Mouse (Mus musculus) embryonic facial prominence, embryonic 10.5 days (tissue): ENCODE data around the gene Abca6. TPM values are rescaled to one million over a fixed set of nuclear protein-coding genes. Genes with fewer than 3 reads are reported as not detected.

ENCODE experiments used
- DNase-seq: peaks from one replicate; pipeline ENCODE4 v3.0.0-alpha.2; 2017; ENCODE audit warnings: low spot score
- H3K27ac ChIP-seq: fragments of 300-500 bp; sonication (generic); replicated peaks from 2 replicates; pipeline ENCODE4 v1.5.1; 2016; ENCODE audit warnings: mild to moderate bottlenecking
- H3K27me3 ChIP-seq: fragments of 300-500 bp; sonication (generic); replicated peaks from 2 replicates; pipeline ENCODE4 v1.6.1; 2016; ENCODE audit warnings: low read depth, mild to moderate bottlenecking; ENCODE audit not compliant: poor library complexity, severe bottlenecking
- H3K36me3 ChIP-seq: fragments of 300-500 bp; sonication (generic); replicated peaks from 2 replicates; pipeline ENCODE4 v1.6.1; 2016; ENCODE audit warnings: mild to moderate bottlenecking, moderate library complexity
- H3K4me1 ChIP-seq: fragments of 300-500 bp; sonication (generic); 2 replicates; pipeline ENCODE4 v1.6.1; 2016
- H3K4me3 ChIP-seq: fragments of 300-500 bp; sonication (generic); 2 replicates; pipeline ENCODE4 v1.5.1; 2016; ENCODE audit warnings: mild to moderate bottlenecking, moderate library complexity
- H3K9me3 ChIP-seq: fragments of 300-500 bp; sonication (generic); 2 replicates; pipeline ENCODE4 v1.6.1; 2016; ENCODE audit warnings: mild to moderate bottlenecking
- WGBS: fragments of 180-500 bp; shearing (Covaris S2); methylation state at CpG from one replicate; pipeline ENCODE4 v1.1.7; 2016; 5-methylcytosine and 5-hydroxymethylcytosine counted together
- polyA plus RNA-seq: library from polyadenylated mRNA; unstranded; fragments of >200 nt; fragmentation: Nextera tagmentation; extraction: Ambion mirVana; gene quantifications from 2 replicates; pipeline ENCODE4 v1.2.1, GENCODE M21; 2016

Gene Abca6
- polyA plus RNA-seq, 1 experiment from 2014 or later = 0.41 TPM

DNA sequence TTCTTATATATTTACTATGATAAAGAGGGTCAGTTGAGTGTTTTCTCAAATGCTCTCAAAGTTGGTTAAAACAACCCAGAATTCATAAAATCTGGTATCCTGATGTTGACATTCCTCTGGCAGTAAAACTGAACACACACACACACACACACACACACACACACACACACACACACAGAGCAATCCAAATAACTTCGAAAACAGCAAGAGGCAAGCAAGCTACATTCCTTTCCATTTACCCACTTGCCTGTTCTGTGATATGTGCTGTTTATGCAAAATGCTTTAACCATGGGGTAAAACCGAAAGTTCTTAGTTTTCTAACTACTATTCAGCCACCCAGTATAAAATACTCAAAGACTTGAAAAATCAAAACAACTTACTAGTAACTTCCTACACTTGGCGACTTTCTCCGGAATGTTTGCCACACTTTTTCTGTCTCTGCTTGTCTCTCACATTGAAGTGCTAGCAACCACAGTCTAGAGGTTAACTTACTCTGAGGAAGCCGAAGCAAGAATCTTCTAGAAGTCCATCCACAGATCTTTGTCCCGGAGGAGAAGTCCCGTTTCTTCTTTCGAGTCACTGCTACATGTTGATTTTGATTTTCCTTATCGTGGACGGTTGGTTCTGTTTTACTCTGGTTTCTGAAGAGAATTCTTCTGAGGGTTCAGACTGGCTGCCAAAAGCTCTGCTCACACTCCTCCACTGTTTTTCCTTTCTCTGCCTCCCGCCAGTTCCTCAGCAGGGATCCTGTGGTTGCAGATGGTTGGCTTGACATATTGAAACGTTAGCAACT, 83.9 kb downstream of the Abca6 start, which contains the start of gene Abca9:
TSS of gene Abca9 (minus strand) at position 738 of the 793 bp plus-strand sequence.
- H3K27ac ChIP-seq = peak within 1 kb of the TSS; percentile 66
- H3K36me3 ChIP-seq = no peaks in the 10 kb centered on the region
- peak; percentile 14 for DNase-seq
- H3K9me3 ChIP-seq = no peaks in the 10 kb centered on the region
- peaks cover 20% of the 10 kb centered on the region for H3K4me1 ChIP-seq
- no peak within 1 kb of the TSS for H3K4me3 ChIP-seq
- H3K27me3 ChIP-seq = no peaks in the 10 kb centered on the region
- 53% methylated on average over 12 of the region's 12 CpGs for WGBS

GRCm38 (mm10) chr11:110165822-110166221, 85.8 kb downstream of the Abca6 start:
- no peaks in the 10 kb centered on the region for H3K9me3 ChIP-seq
- H3K36me3 ChIP-seq = no peaks in the 10 kb centered on the region
- no peak overlapping the region for H3K4me3 ChIP-seq
- H3K27me3 ChIP-seq = no peaks in the 10 kb centered on the region
- peaks cover 20% of the 10 kb centered on the region for H3K4me1 ChIP-seq
- 28% methylated on average over 3 of the region's 3 CpGs for WGBS
- H3K27ac ChIP-seq = no peak overlapping the region
- no peak for DNase-seq

GRCm38 (mm10) chr11:110165409-110165808, 86.2 kb downstream of the Abca6 start:
- Histone ChIP-seq H3K4me1 (peaks cover 20% of the 10 kb centered on the region), H3K9me3 (no peaks in the 10 kb centered on the region), H3K4me3 (no peak overlapping the region), H3K27me3 (no peaks in the 10 kb centered on the region), H3K27ac (no peak overlapping the region), H3K36me3 (no peaks in the 10 kb centered on the region)
- DNase-seq = no peak

- no peak overlapping the region for H3K27ac ChIP-seq
- no peaks in the 10 kb centered on the region for H3K36me3 ChIP-seq
- WGBS = 77% methylated on average over 6 of the region's 6 CpGs
- H3K4me1 ChIP-seq = no peaks in the 10 kb centered on the region
- no peaks in the 10 kb centered on the region for H3K9me3 ChIP-seq
- no peak overlapping the region for H3K4me3 ChIP-seq
- no peaks in the 10 kb centered on the region for H3K27me3 ChIP-seq
- no peak for DNase-seq
Measured at GRCm38 (mm10) chr11:110157059-110157458, 94.5 kb downstream of the Abca6 start.

DNA sequence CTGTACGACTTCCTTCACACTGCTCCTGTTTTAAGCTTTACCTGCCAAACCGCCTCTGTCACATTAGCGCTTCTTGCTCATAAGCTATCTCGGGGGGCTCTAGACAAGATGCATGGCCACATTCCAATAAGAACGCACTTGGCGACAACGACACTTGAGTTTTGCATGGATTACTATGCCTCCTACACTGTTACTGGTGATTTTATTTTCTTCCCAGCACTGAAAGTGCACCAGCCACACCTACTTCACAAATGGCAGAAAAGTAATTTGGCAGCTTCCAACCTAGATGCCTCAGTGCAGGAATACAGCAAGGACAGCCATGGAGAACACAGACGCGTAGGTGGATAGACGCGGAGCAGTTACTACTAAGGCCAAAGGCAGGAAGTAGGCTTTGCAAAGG, 95.6 kb downstream of the Abca6 start:
- Histone ChIP-seq H3K36me3 (no peaks in the 10 kb centered on the region), H3K27ac (no peak overlapping the region), H3K4me3 (no peak overlapping the region), H3K27me3 (no peaks in the 10 kb centered on the region), H3K9me3 (no peaks in the 10 kb centered on the region), H3K4me1 (no peaks in the 10 kb centered on the region)
- WGBS = 96% methylated on average over 11 of the region's 11 CpGs
- DNase-seq = no peak

DNA sequence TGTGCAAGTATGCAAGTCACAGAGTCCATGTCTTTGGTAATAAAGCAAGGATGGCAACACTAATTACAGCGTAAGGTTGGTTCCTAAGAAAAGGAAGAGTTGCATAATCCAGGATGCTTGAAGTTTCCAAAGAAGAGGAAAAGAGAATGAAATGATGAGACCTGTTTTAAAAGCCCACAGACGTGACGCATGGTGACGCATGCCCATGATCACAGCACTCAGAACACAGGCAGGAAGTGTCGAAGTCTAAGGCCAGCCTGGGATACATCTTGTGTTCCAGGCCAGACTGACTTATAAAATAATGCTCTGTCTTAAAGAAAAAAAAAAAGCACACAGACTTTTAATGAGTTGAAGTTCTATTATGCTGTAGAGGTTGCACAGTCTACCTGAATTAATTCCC, 103.9 kb downstream of the Abca6 start:
- 91% methylated on average over 5 of the region's 5 CpGs for WGBS
- Histone ChIP-seq H3K36me3 (no peaks in the 10 kb centered on the region), H3K9me3 (no peaks in the 10 kb centered on the region), H3K27me3 (no peaks in the 10 kb centered on the region), H3K4me1 (no peaks in the 10 kb centered on the region), H3K4me3 (no peak overlapping the region), H3K27ac (no peak overlapping the region)
- no peak for DNase-seq

DNA sequence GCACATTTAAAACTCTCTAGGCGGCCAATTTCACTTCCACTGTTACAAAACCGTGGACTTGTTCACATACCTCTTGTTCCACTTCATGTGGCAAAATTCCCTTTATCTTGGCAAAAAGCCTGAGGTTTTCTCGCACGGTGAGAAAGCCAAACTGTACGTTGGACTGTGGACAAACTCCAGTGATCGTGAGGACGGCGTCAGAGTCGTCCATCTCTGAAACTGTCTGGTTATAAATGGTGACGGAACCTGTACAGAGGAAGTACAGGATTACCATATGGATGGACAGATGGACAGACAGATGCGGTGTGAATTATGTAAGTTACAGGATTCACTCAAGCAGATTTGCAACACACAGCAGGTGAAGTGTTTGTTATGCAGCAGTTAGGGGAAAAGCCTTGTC, 106.2 kb downstream of the Abca6 start:
- H3K4me3 ChIP-seq = no peak overlapping the region
- H3K4me1 ChIP-seq = no peaks in the 10 kb centered on the region
- H3K27me3 ChIP-seq = no peaks in the 10 kb centered on the region
- H3K27ac ChIP-seq = no peak overlapping the region
- H3K9me3 ChIP-seq = no peaks in the 10 kb centered on the region
- DNase-seq = no peak
- H3K36me3 ChIP-seq = no peaks in the 10 kb centered on the region
- 93% methylated on average over 11 of the region's 11 CpGs for WGBS

- no peaks in the 10 kb centered on the region for H3K36me3 ChIP-seq
- no peaks in the 10 kb centered on the region for H3K4me1 ChIP-seq
- H3K4me3 ChIP-seq = no peak overlapping the region
- no peak overlapping the region for H3K27ac ChIP-seq
- WGBS = 91% methylated on average over 5 of the region's 5 CpGs
- DNase-seq = no peak
- H3K9me3 ChIP-seq = no peaks in the 10 kb centered on the region
- no peaks in the 10 kb centered on the region for H3K27me3 ChIP-seq
Measured at GRCm38 (mm10) chr11:110130760-110131159, 120.8 kb downstream of the Abca6 start.

Other genes with a start within 250 kb of the Abca6 start
- not detected in 2 replicates for gene Abca8a, start 155.8 kb downstream of the Abca6 start, polyA plus RNA-seq
- gene Abca9, start 83.6 kb downstream of the Abca6 start, polyA plus RNA-seq = 1.1 and 1.9 TPM in 2 replicates
- gene Abca5, start 85.9 kb upstream of the Abca6 start, polyA plus RNA-seq = 1.5 and 3.5 TPM in 2 replicates
- 43.9 and 46.4 TPM in 2 replicates for gene Map2k6, start 147.3 kb upstream of the Abca6 start, polyA plus RNA-seq